Mouse (Mus musculus) lung, postnatal 0 days (tissue): ENCODE measurements around the gene Pcdh15.

Source experiments
- CTCF ChIP-seq: IDR thresholded peaks from 2 replicates; pipeline ENCODE4 v1.5.1; 2016; ENCODE audit warnings: antibody characterized with exemption, mild to moderate bottlenecking
- EP300 ChIP-seq: IDR thresholded peaks from 2 replicates; pipeline ENCODE4 v1.6.1; 2016; ENCODE audit warnings: antibody characterized with exemption, mild to moderate bottlenecking, control low read depth

DNA sequence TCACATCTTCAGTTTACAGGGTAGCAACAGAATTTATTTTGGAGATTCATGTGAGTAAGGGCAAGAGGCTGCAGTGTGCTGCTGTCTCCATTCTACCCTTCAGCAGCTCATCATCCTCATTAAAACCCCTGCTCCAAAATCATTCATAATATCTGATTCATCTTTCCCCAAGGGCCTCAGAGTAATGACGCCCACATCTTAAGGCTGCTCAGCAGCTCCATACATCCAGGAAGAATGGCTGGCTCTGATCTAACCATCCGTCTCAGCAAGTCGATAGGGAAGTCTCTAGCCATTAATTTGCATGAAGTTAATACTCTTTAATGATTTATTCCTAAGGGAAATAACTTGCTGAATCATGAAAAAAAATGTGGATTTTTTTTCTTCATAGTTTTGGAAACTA is 839.8 kb downstream of the Pcdh15 start:
- TF ChIP-seq CTCF (no peak), EP300 (no peak)
